Mouse (Mus musculus): Measurements from ENCODE around the gene Tra2b. TPM values are rescaled to one million over a fixed set of nuclear protein-coding genes. Genes with fewer than 3 reads are reported as not detected.
"Not testable (repeated sequence)": the region's sequence is repeated elsewhere in the genome, so short reads cannot be mapped to it uniquely, and the experiment has no call there.

Tra2b gene
- polyA plus RNA-seq, 1 experiment = 175 TPM

DNA sequence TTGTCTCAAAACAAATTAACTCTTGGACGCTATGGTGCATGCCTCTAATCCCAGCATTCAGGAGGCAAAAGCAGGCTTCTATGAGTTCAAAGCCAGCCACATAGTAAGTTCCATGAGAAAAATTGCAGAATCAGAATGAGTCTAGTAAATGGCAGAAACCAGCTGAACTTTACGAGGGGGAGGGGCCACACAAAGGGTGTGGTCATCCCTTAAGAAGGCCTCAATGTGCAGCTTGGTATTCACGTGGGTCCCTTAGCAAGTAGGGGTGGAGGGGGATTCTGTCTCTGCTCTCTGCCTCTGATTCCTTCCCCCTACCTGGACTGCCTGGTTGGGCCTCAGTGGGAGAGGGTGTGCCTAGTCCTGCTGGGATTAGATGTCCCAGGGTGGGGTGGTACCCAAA lies 4.7 kb upstream of the Tra2b start:
- no peak for DNase-seq (ENCODE audit: low read depth)
- TF ChIP-seq POLR2A (IDR thresholded peaks at IDR 0.05; ENCODE audit: borderline replicate concordance, extremely low read depth, insufficient read depth, insufficient read length, poor library complexity, severe bottlenecking) (no peak), CTCF (IDR thresholded peaks at IDR 0.05; ENCODE audit: borderline replicate concordance, extremely low read depth, insufficient read depth, insufficient read length) (no peak)

DNA sequence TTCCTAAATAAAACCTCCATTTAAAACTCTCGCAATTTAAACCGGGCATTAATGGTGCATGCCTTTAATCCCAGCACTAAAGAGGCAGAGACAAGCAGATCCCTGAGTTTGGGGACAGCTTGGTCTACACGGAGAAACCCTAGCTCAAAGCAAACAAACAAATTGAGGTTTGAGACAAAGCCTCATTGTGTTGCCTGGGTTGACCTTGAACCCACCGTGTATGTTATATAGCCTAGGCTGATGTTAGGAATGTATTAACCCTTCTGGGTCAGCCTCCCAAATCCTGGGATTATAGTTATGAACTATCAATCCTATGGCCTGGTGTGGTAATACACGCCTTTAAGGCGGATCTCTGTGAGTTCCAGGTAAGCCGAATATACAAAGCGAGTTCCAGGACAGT lies 579 bp upstream of the Tra2b start:
- DNase-seq (ENCODE audit: low read depth) = no peak
- TF ChIP-seq POLR2A (IDR thresholded peaks at IDR 0.05; ENCODE audit: borderline replicate concordance, extremely low read depth, insufficient read depth, insufficient read length, poor library complexity, severe bottlenecking) (no peak), CTCF (IDR thresholded peaks at IDR 0.05; ENCODE audit: borderline replicate concordance, extremely low read depth, insufficient read depth, insufficient read length) (no peak)

DNA sequence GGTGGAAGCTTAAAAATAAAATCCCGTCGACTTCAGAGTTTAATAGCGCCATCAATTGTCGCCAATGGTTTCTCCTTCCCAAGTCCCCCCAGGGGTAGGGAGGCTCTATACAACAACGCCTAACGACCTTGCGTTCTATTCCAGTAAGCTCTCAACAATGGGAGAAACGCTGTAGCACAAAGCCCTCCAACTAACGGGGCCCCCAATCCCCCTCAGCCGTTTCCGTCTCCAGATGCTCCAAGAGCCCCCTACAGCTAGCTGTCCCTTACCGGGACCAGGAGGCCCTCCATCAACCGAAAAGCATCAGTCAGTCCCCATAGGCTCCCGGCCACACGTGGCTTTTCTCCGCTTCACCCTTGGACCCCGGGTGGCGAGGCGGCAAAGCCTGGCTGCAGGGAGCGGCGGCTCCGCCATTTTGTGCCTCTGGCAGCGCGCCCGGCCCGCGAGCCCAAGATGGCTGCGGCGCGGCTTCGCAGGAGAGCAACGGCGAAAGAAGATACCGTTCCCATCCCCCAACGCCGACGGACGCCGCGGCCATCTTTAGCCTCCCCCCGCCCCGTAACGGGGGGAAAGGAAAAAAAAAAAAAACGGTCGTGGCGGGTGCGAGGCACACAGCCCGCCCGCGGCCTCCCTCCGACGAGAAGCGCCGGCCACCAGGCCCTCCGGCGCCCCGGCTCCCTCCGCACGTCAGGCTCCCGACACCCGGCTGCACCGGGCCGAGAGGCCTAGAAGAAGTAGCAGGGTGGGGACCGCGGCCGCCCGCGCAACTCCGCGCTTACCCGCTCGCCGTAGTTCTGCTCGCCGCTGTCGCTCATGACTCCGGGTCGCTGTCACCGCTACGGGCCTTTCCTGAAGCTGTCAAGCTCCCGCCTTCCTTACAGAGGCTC lies 600 bp downstream of the Tra2b start:
- peak; percentile 47; the same call in 1 of the 2 replicates for TF ChIP-seq POLR2A (IDR thresholded peaks at IDR 0.05; ENCODE audit: borderline replicate concordance, extremely low read depth, insufficient read depth, insufficient read length, poor library complexity, severe bottlenecking)
- TF ChIP-seq CTCF (IDR thresholded peaks at IDR 0.05; ENCODE audit: borderline replicate concordance, extremely low read depth, insufficient read depth, insufficient read length) = no peak

DNA sequence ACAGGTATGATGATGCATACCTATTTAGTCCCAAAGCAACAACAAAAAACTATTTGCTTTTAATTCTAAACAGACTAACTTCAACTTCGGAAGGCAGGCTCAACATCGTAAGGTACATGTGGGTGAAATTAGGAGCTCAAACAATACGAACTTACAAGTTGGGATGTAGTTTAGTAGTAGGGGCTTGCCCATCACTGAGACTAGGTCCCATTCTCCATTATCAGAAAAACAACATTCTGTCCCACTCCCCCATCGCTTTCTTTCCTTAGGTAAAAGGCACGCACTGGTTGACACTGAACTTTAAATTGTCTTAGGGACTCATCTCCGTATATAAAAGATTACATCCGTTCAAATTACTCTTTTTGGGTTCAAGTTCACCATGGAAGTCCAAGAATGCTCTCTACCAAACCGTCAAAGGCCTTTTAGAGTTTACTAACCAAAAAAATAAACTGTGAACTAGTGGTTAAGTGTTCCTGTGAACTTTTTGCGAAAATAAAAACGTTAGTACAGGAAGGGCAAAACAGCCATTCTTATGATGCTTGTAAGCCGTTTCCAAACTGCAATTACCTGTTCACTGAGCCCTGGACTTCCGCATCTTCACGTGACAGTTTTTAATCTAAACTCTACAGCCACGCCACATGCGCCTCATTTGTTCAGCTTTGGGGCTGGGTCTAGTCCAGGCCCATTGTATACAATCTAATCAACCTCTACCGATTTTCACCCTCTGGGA lies 1.4 kb downstream of the Tra2b start:
- TF ChIP-seq CTCF (IDR thresholded peaks at IDR 0.05; ENCODE audit: borderline replicate concordance, extremely low read depth, insufficient read depth, insufficient read length) (no peak), POLR2A (IDR thresholded peaks at IDR 0.05; ENCODE audit: borderline replicate concordance, extremely low read depth, insufficient read depth, insufficient read length, poor library complexity, severe bottlenecking) (no peak)
- no peak for DNase-seq (ENCODE audit: low read depth)

More for the DNA sequence above, 600 bp downstream of the Tra2b start:
- DNase-seq (ENCODE audit: low read depth) = peak; percentile 92

DNA sequence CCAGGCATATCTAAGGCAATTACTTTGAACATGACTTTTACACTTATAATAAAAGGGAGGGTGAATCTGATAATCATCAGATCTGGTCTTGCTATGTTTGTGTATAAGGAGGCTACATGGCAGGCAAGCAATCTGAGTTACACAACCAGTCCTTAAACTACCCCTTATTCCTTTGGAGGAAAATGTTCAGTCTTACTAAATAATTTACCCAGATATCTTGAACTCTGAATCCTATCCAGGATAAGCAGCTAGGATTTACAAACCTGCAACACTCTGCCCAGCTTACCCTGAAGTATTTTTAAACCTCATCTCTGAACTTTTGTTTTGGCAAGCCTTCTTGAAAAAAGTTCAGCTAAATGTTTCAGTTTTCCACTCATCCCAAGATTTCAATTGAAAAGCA lies 2.7 kb downstream of the Tra2b start:
- TF ChIP-seq CTCF (IDR thresholded peaks at IDR 0.05; ENCODE audit: borderline replicate concordance, extremely low read depth, insufficient read depth, insufficient read length) = no peak
- no peak for TF ChIP-seq POLR2A (IDR thresholded peaks at IDR 0.05; ENCODE audit: borderline replicate concordance, extremely low read depth, insufficient read depth, insufficient read length, poor library complexity, severe bottlenecking)
- DNase-seq (ENCODE audit: low read depth) = no peak

DNA sequence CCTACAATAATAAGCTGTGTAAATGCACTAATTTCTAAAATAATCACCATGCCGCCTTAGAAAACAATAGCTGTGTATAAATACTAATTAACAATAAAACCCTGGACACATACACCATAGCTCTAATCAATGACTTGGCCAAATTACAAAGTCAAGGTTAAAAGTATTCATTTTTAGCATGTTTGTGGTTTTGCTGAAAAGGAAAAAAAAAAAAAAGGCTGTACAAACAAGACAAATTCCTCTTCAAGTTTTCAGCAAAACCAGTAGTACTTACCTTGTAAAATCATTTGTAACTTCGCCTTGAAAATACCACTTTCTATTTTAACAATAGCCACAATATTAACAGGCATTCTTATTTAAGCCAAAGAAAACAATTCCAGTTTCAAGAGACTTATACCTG lies 4.2 kb downstream of the Tra2b start:
- TF ChIP-seq POLR2A (IDR thresholded peaks at IDR 0.05; ENCODE audit: borderline replicate concordance, extremely low read depth, insufficient read depth, insufficient read length, poor library complexity, severe bottlenecking) = no peak
- TF ChIP-seq CTCF (IDR thresholded peaks at IDR 0.05; ENCODE audit: borderline replicate concordance, extremely low read depth, insufficient read depth, insufficient read length) = no peak
- DNase-seq (ENCODE audit: low read depth) = no peak

DNA sequence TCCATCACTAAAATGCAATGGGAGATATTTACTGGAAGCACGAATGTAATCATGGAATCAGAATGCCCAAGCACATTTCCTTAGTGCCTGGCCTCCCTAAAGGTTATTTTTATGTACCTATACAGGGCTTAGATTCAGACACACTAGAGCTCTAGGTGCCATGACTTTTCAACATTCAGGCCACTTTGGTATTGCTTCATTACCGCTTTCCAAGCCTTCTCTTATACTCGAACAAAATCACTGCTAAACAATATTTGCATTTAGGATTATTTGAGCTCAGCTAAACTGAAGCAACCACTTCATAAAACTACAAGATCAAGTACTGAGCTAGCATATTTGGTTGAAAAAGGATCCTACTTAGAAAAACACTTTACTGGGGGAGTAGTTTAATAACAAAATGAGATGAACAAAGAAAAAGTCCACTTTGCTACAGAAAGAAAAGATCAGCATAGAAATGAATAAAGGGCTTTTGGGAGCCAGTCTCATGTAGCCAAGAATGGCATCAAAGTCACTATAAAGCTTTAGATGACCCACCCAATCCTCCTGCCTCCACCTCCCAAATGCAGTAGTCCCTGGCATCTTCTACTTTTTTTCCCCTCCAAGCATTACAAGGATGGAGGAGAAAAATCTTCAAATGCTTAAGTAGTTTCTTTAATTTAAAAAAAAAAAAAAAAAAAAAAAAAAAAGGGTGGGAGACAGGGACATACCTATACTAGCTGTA lies 5.2 kb downstream of the Tra2b start:
- no peak for DNase-seq (ENCODE audit: low read depth)
- TF ChIP-seq POLR2A (IDR thresholded peaks at IDR 0.05; ENCODE audit: borderline replicate concordance, extremely low read depth, insufficient read depth, insufficient read length, poor library complexity, severe bottlenecking) = no peak
- no peak for TF ChIP-seq CTCF (IDR thresholded peaks at IDR 0.05; ENCODE audit: borderline replicate concordance, extremely low read depth, insufficient read depth, insufficient read length)

DNA sequence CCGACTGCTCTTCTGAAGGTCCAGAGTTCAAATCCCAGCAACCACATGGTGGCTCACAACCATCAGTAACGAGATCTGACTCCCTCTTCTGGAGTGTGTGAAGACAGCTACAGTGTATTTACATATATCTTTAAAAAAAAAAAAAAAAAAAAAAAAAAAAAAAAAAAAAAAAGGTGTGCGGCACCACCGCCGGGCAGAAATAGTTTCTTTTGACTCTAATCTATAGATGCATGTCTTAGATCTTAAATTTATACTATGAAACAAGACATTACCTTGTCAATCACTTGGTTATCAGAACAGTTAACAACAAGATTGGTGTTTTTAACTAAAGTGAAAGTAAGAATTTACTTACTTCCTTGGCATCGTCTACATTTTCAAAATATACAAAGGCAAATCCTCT lies 13.6 kb downstream of the Tra2b start:
- not testable (repeated sequence) for DNase-seq (ENCODE audit: low read depth)

DNA sequence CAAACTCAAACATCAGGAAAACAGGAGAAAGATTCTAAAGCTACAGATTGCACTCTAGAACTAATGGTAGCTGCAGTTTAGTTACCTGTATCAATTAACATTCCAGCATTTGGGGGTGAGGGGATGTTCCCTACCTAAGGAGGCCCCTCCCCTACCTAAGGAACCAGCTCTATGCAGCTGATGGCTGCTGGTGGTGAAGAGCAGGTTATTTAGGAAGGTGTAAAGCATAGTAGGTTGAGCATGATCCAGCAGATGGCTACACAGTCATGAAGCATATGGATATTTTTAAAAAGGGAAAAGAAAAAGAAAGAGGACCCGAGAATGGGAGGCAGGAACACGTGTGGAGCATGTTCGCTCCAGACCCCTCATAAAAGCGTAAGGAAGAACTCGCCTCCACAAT lies 15.5 kb downstream of the Tra2b start:
- TF ChIP-seq POLR2A (IDR thresholded peaks at IDR 0.05; ENCODE audit: borderline replicate concordance, extremely low read depth, insufficient read depth, insufficient read length, poor library complexity, severe bottlenecking) = no peak
- no peak for TF ChIP-seq CTCF (IDR thresholded peaks at IDR 0.05; ENCODE audit: borderline replicate concordance, extremely low read depth, insufficient read depth, insufficient read length)

DNA sequence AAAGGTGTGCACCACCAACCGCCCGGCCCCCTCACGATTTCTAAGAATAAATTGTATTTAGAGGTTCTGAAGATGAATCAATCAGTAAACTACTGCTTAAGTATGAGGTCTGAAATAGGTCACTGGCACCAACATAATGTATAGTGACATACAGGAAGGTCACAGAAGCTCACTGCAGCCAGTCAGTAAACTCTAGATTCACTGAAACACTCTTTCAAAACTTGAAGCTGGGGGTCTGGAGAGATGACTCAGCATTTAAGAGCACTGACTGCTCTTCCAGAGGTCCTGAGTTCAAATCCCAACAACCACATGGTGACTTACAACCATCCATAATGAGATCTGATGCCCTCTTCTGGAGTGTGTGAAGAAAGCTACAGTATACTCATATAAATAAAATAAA lies 16.1 kb downstream of the Tra2b start:
- no peak for TF ChIP-seq CTCF (IDR thresholded peaks at IDR 0.05; ENCODE audit: borderline replicate concordance, extremely low read depth, insufficient read depth, insufficient read length)
- no peak for TF ChIP-seq POLR2A (IDR thresholded peaks at IDR 0.05; ENCODE audit: borderline replicate concordance, extremely low read depth, insufficient read depth, insufficient read length, poor library complexity, severe bottlenecking)
- no peak for DNase-seq (ENCODE audit: low read depth)

More for the DNA sequence above, 15.5 kb downstream of the Tra2b start:
- no peak for DNase-seq (ENCODE audit: low read depth)

DNA sequence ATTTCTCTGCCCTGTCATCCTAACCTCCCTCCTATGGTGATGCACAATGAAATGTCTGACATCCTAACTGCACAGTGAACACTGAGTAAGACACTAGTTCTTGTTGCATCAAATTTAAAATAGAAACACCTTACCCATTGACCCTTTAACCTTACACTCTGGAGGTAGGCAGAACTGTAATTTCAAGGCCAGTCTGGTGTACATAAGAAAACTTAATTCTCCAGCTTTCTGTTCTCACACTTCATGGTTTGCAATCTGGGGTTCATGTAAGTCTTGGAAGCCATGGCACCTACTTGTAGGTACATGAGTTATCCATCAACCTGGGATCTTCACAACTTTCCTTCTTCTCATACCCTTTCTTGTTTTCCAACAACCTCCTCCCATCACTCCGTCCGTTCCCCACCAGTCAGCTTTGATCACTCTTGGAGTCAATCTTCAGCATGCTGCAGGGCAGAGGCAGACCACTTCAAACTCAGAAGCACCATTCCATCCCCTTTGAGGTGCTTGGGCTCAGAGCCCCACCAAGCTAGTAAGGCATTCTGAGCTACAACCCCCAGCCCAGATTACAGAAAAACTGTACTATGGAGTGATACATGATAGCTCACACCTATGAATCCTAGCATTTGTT lies 23.5 kb downstream of the Tra2b start:
- TF ChIP-seq CTCF (IDR thresholded peaks at IDR 0.05; ENCODE audit: borderline replicate concordance, extremely low read depth, insufficient read depth, insufficient read length) (no peak), POLR2A (IDR thresholded peaks at IDR 0.05; ENCODE audit: borderline replicate concordance, extremely low read depth, insufficient read depth, insufficient read length, poor library complexity, severe bottlenecking) (no peak)
- no peak for DNase-seq (ENCODE audit: low read depth)
